Mouse (Mus musculus): Measurements from ENCODE around the gene Prdm16. TPM values are rescaled to one million over a fixed set of nuclear protein-coding genes. Genes with fewer than 3 reads are reported as not detected.

The Prdm16 gene
- total RNA-seq (2021): 10 to 100 TPM; 25.5 to 26.8 TPM

DNA sequence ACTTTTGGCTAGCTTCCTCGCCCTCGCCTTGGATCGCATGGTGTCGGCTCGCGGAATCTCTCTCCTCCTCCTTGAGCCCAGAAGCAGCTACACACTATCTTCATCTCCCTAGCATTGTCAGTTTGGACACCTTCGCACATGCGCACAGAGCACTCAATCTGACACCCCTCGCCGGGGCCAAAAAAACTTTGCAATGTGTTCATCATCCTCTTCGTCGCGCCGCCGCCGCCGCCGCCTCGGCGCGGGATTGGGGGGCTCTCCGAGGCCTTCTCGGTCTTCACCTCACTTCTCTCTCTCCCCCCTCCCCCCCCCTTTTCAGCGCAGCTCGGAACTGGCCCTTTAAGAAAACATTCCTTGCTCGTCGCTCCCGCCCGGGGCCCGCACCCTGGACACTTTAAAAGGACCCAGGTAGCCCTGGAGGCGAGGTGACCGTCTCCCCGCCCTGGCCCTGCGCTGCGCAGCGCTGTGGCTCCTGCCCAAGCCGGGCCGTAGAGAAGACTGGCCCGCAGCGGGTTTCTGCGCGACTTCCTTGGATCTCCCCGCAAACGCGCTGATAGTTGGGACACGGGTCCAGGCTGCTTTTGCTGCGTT, at the start of gene Prdm16:
Prdm16 (minus strand) TSS at position 153 of the 591 bp plus-strand sequence.
- peak; percentile 66 for DNase-seq

DNA sequence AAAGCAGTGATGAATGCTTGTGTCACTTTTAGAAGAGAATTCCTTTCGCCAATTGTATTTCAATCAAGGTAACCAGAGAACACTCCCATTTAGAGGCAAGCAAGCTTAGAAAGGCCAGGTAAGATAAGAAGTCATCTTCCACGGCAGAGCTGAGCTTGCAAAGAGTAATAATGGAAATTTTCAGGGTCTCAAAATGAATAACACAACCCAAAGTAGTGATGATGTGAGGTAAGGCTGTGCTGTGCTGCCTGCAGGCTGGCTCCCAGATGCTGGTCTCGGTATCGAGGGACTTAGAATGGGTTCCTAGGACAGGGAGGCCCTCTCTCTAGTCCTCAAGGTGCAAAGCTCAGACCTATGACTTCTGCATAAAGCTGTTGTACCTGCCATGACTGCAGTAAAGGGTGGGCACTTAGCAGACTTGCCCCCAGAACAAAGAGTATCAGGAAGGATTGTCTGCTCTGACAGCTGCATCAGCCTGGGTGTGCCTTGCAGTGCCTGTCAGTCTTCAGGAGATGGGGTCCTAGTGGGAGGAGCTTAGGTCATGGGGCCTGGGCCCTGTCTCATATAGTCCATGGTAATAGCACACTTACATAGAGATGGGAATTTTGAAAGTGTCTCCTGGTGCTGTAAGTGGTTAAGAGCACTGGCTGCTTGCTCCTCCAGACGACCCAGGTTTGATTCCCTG, 46.5 kb upstream of the Prdm16 start:
- no peak for DNase-seq

DNA sequence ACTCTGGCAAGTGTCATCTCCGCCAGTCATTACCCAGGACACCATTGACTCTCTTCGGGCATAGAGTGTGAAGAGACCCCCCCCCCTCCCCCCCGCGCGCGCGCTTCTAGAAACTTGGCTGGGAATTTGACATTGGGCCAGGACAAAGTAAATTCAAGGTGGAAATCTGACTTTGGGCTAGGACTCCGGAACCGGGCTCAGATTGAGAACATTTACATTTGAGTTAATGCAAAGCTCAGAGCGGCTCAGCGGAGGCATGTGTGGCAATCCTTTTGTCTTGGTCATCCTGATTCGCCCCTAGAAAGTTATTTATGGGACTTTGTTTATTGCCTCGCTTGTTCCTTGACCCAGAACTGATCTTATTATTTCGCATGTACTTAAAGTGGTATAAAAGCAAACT, 45.6 kb upstream of the Prdm16 start:
- no peak for DNase-seq

DNA sequence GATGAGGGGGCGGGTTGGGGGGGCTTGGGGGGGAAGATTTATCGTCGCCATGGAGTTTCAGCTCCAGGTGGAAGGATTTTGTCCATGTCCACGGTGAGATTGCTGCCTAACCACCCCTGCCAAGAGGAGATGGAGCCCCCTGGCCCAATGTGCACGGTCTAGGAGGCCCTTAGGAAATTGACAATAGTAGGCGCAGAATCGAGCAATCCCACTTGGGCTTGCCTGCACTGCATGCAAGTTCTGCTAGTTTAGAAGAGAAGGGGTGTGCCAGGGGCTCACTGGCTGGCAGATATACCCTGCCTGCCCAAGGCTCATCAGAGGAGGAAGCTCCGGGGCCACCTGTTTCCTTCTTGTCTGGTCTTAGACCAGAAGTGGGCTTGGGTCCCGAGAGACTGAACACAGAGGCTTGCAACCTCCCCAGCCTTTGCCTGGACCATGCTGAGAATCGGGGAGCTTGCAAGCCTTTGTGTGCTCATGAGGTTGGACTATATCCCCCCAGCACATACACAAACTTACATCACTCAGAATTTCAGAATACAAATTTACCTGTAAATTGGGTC, 38.8 kb upstream of the Prdm16 start:
- no peak for DNase-seq

DNA sequence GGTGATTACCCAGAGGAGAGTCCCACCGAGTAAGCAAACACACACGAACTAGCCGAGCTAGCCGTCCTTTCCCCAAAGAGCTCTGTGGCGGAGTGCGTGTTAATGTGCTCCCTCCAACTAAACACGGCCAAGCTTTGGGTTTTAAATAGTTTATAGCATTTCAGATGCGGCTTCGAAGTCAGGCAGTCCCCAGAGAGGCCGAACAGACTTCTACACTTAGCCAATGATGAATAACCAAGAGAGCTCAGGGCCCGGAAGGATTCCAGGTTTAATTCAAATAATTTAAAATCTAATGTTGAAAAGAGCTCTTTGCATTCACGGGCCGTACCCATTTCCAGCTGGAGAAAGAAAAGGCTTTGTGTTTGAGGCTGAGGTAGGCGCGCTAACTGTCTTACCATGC, 38.3 kb upstream of the Prdm16 start:
- DNase-seq: no peak

DNA sequence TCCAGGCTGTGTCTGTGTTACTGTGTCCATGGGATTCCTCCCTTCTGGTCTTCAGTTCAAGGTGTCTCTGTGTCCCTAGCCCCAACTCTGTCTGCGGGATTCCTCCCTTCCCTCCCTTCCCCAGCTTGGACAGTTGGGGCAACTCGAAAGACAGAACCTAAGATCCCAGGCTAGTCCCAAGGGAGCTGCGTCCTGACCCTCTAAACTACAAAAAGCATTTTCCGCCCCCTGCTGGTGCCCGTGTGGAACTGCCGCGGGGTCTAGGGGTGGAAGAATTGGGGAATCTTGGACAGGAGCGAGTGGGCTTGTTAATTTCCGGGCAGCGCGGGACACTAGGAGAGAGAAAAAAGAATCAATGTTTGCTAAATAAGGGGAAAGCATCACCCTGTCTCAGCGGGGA, 37.9 kb upstream of the Prdm16 start:
- peak; percentile 80 for DNase-seq

DNA sequence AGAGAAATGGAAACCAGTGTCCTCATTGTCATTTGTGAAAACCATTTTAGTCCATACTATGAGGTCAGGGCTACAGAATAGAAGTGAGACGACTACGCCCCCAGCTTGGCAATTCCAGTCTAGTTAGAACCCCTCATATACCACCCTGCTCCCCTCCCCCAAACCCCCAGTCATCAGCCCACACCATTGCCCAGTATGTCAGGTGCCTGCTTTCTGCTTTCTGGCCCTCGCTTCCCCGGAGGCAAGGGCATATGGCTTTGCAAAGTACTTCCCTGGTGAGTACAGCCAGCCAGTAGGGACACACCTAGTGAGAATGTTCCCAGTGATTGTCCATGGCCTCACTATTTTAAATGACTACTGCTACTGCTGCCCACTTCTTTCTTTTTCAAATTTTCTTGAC, 37.3 kb upstream of the Prdm16 start:
- no peak for DNase-seq

DNA sequence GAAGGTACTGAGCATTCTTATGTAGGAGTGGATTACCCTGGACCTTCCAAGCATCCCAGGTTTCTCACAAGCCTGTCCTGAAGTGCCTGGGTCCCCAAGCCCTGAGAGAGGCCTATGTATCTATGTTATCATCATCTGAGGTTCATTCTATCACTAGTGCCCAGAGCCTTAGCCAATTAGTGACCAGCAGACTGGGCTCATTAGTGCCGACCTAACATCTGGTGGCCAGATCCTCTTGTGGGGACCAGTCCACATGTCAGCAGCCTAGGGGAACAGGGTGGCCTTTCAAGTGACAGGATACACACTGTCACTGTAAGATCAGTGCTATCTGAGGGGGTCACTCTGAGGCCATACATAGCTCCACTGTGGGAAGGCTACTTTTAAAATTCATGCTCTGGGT, 35.4 kb upstream of the Prdm16 start:
- no peak for DNase-seq

DNA sequence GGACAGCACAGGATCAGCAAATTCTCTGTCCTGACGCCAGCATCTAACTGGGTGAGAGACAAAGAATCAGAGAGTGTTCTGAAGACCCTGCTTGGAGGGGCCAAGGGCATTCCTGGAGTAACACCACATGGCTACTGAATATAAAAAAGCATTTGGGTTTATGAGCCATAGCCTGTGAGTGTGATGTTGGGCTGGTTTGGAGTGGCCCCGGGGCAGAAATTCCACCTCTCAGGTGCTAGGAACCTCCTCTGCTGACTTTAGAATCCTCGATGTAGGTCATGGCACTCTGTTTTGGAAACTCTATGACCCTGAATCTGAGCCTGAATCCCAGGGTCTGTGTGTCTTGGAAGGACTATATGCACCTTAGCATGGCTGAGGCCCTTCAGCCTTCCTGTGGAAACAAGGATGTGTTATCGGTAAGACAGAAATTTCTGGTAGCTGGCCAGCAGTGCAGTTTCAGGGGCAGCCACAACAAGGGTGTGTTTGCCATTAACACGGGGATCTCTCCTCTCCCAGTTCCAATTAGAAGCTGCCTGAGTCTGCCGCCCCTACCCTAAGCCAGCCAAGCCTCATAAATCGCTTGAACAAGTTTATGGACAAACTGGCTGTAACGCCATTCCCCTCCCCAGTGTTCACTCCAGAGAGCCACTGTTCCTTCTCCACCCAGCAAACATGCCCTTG, 34.7 kb upstream of the Prdm16 start:
- no peak for DNase-seq

DNA sequence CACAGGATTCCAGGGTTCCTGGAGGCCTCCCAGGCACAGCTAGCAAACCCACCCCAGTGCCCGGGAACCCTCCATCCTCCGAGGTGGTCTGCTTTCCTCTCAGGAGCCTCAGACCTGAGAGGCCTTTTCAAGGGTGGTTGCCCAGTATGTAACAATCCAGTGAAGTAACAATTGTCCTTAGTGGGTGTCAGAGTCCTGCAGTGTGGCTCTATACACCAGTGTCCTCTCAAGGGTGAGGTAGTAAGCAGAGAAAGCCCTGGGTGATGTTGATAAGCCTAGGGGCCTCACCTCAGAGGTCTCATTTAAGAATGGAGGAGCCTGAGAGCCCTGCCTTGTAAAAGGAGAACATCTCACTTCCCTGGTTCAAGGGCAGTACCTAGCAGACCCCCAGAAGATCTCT, 31.1 kb upstream of the Prdm16 start, which contains the start of gene Actrt2:
Actrt2 (minus strand) TSS at position 101 of the 400 bp plus-strand sequence.
- no peak for DNase-seq

DNA sequence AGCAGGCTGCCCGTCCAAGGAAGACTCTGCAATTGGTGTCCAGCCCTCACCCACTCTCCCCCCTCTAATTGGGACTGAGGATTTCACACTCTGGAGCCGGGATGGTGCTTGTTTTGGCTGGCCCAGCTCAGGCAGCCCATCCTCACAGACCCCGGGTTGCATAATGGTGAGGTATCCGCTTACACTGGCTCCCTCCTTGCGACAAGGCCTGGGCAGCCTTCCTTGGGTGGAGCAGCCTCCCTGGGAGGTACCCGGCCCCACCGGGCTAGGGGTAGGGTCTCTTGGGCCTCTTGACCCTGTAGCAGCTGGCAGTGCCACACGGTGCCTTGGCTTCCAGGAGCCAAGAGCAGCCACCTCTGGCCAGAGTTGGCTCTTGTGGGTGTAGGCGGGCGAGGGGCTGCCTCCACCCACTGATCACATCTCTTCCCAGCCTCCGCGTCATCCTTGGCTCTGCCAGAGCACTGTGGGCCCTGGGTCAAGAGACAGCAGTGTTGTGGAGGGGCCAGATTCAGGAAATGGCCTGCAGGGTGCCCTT, 26.1 kb upstream of the Prdm16 start:
- DNase-seq: no peak

DNA sequence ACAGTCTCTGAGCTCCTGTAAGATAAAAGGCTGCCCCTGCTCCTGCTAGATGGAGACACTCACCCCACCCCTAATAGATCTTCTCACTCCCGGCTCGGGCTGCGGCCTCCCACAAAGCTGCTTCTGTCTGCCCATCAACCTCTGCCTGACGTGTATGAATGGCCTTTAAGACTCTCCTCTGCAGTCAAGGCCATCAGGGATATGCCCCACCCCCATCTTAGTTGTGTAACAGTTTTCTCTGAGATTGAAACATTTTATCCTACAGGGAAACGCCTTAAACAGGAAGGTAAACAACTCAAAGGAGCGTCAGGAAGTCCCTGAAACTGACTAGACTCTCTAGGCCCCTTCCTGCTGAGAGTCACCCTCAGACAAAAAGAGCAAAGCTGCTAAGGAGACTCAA, 24.6 kb upstream of the Prdm16 start:
- no peak for DNase-seq

DNA sequence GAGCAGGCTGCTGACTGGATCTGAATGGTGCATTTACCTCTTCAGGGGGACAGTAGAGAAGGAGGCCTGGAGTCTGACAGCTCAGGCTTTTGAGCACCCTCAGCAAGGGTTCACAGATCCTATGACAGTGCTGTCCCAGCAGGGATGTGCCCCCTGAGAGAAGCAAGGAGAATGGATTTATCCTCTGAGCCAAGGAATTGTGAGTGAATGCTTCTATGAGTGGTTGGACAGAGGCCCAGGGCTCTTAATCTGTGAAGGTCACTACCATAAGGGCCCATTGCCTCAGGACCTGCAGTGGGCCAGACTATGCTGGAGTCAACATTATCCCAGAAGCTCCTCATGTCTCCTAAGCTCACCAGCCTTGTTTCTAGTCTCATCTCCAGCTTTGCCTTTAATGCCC, 23.4 kb upstream of the Prdm16 start:
- no peak for DNase-seq

DNA sequence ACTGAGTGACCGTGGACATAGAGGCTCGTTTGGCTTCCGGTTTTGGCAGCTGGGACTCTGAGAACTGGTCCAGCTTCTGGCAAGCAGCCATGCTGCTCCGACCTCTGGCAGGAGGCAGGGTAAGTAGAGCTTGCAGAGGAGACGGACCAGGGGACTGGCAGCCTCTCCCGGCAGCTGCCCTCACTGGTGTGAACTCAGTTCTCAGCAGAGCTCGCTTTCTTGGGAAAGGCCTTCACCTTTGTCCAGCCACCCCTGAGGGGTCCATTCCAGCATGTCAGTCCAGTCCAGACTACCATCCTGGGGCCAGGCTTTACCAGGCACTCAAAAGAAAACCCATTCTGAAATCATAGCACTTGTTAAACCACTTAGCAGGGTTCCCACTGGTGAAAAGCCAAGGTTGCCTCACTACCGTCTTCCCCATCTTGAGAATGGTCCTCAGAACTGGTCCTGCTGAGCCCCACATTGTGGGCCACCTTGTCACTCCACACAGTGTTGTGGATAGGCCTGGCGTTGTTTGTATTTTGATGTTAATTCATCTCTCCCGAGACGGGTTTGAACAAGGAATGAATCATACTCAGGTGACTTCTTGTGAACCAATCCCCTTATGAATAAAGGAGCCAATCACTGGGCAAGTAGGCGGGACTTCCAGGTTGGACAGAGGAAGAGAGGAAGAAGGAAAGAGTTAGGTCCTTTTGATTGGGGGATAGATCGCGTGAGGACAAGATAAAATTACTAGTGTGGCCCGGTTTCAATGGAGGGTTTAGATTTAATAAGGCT, 18.6 kb upstream of the Prdm16 start:
- DNase-seq: peak; percentile 34

DNA sequence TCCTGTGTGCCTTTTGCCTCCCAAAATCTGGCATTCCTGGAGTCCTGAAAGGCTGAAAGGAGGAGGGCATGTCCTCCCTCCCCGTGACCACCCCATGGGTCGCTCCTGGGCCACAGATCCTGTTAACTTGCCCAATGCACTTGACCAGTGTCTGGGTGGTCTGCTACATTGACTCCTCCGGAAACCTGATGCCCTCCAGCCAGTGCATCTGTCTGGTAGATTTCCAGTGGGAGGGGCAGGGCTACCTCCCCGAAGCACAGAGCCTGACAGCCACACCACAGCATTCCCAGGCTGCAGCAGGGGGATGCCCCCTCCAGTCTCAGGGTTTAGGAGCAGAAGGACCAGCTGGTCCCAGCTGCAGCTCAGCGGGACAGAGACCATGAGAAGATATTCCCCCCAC, 15.8 kb upstream of the Prdm16 start:
- no peak for DNase-seq

DNA sequence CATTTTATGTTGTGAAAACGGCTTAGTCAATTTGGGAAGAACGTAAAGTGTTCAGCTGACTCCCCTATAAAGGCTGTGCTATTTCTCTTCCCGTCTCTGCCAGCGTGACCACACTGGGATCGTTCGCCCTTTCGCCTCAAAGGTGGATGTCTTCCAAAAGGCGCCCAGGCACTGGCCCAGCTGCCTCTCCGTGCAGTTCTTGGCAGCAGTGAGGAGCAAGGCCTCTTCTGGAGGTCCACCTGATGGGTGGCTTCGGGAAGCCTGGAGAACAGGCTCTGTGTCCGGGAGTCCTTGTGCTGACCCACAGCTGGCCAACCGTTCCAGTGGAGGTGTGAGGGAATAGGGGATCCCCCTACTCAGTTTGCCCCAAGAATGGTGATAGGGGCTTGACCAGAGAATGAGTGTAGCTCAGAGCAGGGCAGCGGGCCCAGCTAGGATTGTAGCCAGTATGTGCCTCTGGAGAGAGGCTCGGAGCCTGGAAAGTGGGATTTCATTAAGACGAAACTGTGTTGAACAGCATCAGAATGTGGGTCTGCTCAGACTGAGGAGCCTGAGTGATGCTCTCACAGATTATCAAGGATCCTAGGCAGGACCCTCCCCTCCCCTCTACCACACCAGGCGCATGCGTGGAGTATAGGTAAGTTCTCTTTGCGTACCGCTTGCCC, 12.5 kb upstream of the Prdm16 start:
- peak; percentile 76 for DNase-seq

DNA sequence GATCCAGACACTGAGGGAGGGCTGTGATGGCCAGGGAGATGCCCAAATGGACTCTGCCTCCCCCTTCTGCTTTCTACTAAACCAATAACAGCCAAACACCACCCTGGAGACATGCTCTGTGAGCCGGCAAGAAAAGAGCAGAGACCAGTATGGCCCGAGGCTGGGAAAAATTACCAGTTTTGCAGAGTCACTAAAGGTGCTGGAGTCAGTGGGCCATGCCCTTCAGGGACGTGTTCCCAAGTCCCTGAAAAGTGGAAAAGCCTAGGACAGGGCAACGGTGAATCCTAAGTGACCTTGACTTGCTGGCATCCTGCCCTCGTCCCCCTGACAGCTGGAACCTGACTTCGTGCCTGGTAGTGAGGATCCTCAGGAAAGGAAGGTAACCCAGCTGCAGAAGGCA, 5.8 kb upstream of the Prdm16 start:
- DNase-seq: no peak

DNA sequence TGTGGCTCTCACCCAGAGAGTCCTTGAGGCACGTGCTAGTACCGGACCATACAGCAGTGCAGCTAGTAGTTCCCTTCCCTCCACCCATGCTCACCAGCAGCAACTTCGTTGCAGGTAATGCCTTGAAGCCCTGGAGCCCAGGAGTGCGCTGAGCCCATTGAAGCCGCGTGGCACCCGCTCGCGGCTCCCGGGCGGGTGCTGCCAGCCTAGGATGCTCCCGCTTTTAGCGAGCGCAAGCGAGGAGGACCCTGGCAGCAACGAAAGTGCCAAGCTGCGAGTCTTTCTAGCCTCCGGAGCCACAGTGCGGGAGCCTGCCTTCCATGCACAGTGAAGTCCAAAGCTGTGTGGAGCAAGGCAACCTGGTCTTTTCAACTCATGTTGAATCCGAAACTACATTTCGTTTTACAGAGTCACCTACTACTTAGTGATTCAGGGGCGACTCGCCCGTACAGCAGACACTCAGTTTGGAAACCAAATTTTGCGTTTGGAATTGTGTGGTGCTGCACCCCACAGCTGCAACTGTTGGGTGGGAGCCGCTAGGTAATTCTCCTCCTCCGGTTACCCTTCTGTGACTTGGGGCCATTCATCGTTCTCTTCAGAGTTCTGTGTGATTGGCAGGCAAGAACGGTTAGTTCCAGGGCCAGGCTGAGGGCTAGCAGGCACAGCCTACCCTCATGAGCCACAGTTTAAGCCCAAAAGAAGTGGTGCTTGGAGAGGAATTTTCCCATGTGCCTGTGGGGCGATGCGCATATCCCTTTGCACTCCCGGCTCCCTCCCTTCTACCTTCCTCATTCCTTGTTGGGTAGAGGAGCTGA, 4.8 kb upstream of the Prdm16 start:
- no peak for DNase-seq

DNA sequence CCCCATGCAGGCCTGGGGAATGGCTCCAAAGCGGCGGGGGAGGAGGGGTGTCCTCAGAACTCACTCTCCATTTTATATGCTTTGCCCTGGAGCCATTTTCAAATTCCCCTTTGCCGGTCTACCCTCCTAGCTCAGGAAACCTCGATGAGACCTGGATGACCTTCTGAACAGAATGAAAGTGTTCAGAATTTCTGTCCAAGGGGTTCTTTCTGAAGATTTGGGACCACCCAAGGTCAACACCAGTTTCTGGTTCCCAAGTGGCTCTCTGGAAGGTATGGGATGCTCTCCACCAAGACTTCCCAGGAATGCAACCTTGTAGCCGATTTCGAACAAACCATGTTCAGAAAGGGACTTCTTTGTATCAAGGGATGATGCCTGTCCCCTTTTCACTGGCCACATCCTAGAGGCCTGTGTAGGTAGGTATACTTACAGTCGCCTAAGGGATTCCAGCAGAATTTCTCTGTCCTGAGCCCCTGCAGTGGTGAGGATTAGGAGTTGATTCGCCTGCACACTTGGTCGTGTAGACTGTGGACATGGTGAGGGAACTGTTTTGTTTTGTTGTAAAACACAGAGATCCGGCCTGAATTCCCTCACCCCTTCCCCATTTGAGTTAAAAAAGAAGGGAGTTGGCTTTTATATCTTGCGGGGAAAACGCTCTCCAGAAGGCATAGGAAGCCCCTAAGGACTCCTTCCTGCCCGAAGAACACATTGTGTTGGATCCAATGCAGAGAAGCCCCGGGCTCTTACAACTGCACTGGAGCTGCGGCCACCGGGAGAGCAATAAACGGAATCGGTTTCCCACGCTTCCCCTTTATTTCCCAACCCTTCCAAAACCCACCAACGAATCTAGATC, 4.0 kb upstream of the Prdm16 start:
- DNase-seq: no peak

Measured in heart, postnatal 4 days (tissue).